Mouse (Mus musculus) stomach, embryonic 14.5 days (tissue): ENCODE results near the gene Lrrc9. TPM values are rescaled to one million over a fixed set of nuclear protein-coding genes. Genes with fewer than 3 reads are reported as not detected.
A peak's percentile ranks its signal among the peaks of the same experiment; 100 is the strongest.

Experiments used
- ATAC-seq: fragments of 200-750 bp; cut with Nextera tagmentation; 2 replicates; pipeline ENCODE4 v1.8.0; 2017; ENCODE audit warnings: low read depth, moderate TSS enrichment; ENCODE audit not compliant: insufficient number of reproducible peaks, insufficient read depth, low FRiP score
- H3K27ac ChIP-seq: fragments of 300-500 bp; sonication (generic); 2 replicates; pipeline ENCODE4 v1.5.1; 2014; ENCODE audit warnings: mild to moderate bottlenecking, low read length, moderate library complexity, mixed read lengths
- H3K27me3 ChIP-seq: fragments of 300-500 bp; sonication (generic); 2 replicates; pipeline ENCODE4 v1.6.1; 2014; ENCODE audit warnings: low read length, control low read depth, mixed read lengths; ENCODE audit not compliant: control insufficient read depth, insufficient read depth
- H3K36me3 ChIP-seq: fragments of 300-500 bp; sonication (generic); 2 replicates; pipeline ENCODE4 v1.6.1; 2014; ENCODE audit warnings: mild to moderate bottlenecking, control low read depth, low read length, moderate library complexity, mixed read lengths; ENCODE audit not compliant: control insufficient read depth, insufficient read depth
- H3K4me1 ChIP-seq: fragments of 300-500 bp; sonication (generic); 2 replicates; pipeline ENCODE4 v1.6.1; 2014; ENCODE audit warnings: low read length, control low read depth, mixed read lengths; ENCODE audit not compliant: control insufficient read depth, insufficient read depth
- H3K4me2 ChIP-seq: fragments of 300-500 bp; sonication (generic); replicated peaks from 2 replicates; pipeline ENCODE4 v1.6.1; 2014; ENCODE audit warnings: low read depth, low read length, control low read depth
- H3K4me3 ChIP-seq: fragments of 300-500 bp; sonication (generic); 2 replicates; pipeline ENCODE4 v1.5.1; 2014; ENCODE audit warnings: low read depth, low read length, control low read depth
- H3K9ac ChIP-seq: fragments of 300-500 bp; sonication (generic); replicated peaks from 2 replicates; pipeline ENCODE4 v1.6.1; 2014; ENCODE audit warnings: low read depth, mild to moderate bottlenecking, control low read depth, low read length, moderate library complexity, mixed read lengths
- H3K9me3 ChIP-seq: fragments of 300-500 bp; sonication (generic); 2 replicates; pipeline ENCODE4 v1.6.1; 2016; ENCODE audit warnings: low read depth, low read length, control low read depth; ENCODE audit not compliant: control insufficient read depth
- WGBS: fragments of 180-500 bp; shearing (Covaris S2); extraction: QIAGEN DNeasy Blood & Tissue Kit; methylation state at CpG from one replicate; pipeline ENCODE4 v1.1.7; 2014; 5-methylcytosine and 5-hydroxymethylcytosine counted together
- polyA plus RNA-seq: library from polyadenylated mRNA; unstranded; fragments of >200 nt; fragmentation: Nextera tagmentation; extraction: Ambion mirVana; gene quantifications from 2 replicates; pipeline ENCODE4 v1.2.1, GENCODE M21; 2014

Lrrc9 gene
- polyA plus RNA-seq, 1 experiment from 2014 or later, result 0.42 TPM

DNA sequence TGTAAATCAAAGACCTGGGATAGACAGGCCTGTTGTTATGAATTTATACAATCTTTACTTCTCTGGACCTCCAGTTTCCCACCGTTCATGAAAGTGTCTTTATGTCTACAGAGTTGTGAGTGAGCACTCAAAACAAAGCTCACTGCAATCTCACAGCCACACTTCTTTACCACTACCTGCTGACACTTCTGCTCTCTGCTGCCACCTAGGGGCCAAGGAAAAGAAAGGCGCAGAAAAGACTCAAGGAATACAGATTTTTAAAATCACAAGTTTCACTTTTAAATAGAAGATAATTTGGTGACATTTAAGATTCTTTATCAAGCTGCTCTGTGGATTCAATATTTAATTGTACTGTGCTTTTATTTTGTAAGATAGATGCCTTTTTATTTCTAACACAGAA lies 79.0 kb downstream of the Lrrc9 start:
- Histone ChIP-seq H3K4me2 (no peak overlapping the region), H3K9me3 (no peaks in the 10 kb centered on the region), H3K9ac (no peak overlapping the region), H3K4me1 (no peaks in the 10 kb centered on the region), H3K27me3 (no peaks in the 10 kb centered on the region), H3K27ac (no peak overlapping the region), H3K4me3 (no peak overlapping the region), H3K36me3 (no peaks in the 10 kb centered on the region)
- 2% methylated on average over 2 of the region's 2 CpGs for WGBS
- ATAC-seq, result no peak

DNA sequence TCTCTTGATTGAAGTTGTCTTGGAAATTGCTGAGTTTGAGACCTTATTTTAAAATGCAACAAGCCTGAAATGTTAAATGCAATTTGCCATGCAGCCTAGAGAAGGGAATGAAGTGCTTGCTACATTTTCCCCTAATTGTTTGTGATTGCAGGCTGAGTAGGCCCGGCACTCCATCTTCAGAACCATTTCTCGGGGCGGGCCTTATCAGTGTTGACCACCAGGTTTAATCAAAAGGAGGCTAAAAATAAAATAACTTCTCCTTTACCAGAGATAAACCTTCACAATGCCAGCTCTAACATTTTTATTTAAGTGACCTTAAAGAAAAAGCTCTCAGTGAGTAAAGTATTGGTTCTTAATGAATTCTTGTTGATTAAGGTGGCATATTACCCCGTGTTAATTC lies 83.9 kb downstream of the Lrrc9 start:
- Histone ChIP-seq H3K9me3 (no peaks in the 10 kb centered on the region), H3K4me2 (no peak overlapping the region), H3K27ac (no peak overlapping the region), H3K9ac (no peak overlapping the region), H3K4me1 (no peaks in the 10 kb centered on the region), H3K4me3 (no peak overlapping the region), H3K27me3 (no peaks in the 10 kb centered on the region), H3K36me3 (no peaks in the 10 kb centered on the region)
- no peak for ATAC-seq
- WGBS, result 72% methylated on average over 4 of the region's 4 CpGs

DNA sequence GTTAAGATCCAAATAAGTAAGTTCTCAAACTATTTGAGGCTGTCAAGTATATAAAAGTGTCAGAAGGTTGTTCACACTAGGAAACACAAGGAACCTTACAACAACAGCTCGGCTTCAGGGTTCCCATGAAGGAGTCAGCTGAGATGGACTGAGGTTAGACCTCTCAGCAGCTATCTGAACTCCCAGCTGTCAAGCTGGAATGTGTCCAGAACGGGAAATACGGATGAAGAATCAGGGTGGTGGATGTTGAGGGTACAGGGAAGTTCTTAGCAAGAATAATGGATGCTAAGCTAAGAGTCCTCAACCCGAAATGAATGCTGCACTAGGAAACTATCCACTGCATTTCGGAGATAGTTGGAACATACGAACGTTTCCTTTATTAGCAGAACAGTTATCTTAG lies 90.6 kb downstream of the Lrrc9 start:
- Histone ChIP-seq H3K27me3 (no peaks in the 10 kb centered on the region), H3K9ac (no peak overlapping the region), H3K4me3 (no peak overlapping the region), H3K4me2 (no peak overlapping the region), H3K36me3 (no peaks in the 10 kb centered on the region), H3K4me1 (0 out of 2 replicates have a peak, but pooled peaks cover 2% of the 10 kb centered on the region), H3K27ac (no peak overlapping the region), H3K9me3 (no peaks in the 10 kb centered on the region)
- 77% methylated on average over 7 of the region's 7 CpGs for WGBS
- ATAC-seq, result no peak

DNA sequence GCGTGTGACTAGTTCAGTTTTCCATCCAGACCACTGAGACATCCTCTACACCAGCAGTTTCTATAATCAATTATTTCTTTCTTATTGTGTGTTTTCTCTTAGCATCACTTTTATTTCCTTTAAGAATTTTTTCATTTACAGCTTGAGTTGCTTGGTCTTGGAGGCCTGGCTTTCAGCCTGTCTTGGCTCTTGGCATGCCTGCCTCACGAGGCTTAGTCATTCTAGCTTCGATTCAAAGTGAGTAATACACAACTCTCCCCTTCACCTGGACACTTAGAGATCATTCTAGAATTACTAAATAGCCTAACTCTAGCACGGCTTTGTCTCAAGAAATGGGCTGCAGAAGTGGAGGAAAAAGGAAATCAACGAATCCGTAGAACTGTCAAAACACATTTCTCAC lies 92.3 kb downstream of the Lrrc9 start:
- ATAC-seq, result no peak
- Histone ChIP-seq H3K27ac (no peak overlapping the region), H3K4me1 (0 out of 2 replicates have a peak, but pooled peaks cover 2% of the 10 kb centered on the region), H3K36me3 (no peaks in the 10 kb centered on the region), H3K4me3 (no peak overlapping the region), H3K9me3 (no peaks in the 10 kb centered on the region), H3K9ac (no peak overlapping the region), H3K27me3 (no peaks in the 10 kb centered on the region), H3K4me2 (no peak overlapping the region)
- 85% methylated on average over 6 of the region's 6 CpGs for WGBS

DNA sequence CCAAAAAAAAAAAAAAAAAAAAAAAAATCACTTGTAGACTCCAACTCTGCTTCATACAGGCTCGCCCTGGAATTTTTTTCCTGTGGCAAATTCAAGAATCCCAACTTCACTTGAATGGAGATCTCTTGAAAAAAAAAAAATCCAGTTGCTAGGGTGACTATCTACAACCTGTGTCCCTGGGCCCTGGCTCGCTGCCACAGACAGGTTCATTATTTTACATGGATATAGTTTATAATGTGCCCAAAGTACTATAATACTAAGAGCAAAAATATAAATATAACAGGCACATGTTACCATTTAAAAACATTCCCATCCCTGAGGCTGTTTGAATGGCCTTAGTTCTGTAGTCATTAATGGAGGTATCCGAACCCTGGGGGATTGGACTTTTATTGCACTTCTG lies 93.9 kb downstream of the Lrrc9 start:
- H3K9ac ChIP-seq, result 0 out of 2 replicates have a peak overlapping the region, but pooled peaks have one; percentile 50
- peak overlapping the region; percentile 69 for H3K4me3 ChIP-seq
- H3K27ac ChIP-seq, result 0 out of 2 replicates have a peak overlapping the region, but pooled peaks have one; percentile 33
- H3K4me1 ChIP-seq, result 0 out of 2 replicates have a peak, but pooled peaks cover 2% of the 10 kb centered on the region
- no peaks in the 10 kb centered on the region for H3K36me3 ChIP-seq
- ATAC-seq, result no peak; the same call in 1 of the 2 replicates
- 45% methylated on average over 3 of the region's 3 CpGs for WGBS
- H3K9me3 ChIP-seq, result no peaks in the 10 kb centered on the region
- H3K27me3 ChIP-seq, result no peaks in the 10 kb centered on the region
- peak overlapping the region; percentile 74 for H3K4me2 ChIP-seq

DNA sequence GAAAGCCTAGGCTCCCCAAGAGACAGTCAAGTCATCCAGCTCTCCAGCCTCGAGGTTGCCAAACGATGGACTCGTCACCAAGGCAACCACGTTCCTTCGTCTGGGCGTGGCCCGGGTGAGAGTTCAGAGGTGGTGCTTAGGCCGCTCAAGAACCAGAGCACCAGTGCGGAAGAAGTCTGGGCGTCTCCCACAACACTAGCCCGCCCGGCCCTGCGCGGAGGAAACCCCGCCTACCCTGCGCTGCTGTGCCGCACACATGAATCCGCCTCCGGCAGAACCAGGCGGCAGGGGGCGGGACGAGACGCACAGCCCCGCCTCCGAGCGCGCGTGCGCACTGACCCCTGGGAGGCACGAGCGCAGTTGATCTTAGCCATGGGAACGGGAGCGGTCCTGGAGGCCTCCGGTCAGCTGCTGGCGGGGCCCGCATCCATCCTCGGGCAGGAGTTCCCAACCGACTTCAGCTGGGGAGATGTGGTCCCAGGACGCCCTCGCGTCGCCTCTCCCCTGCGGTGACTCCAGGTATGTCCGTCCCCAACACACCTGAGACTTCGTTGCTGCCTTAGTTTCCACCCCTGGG lies 94.4 kb downstream of the Lrrc9 start, which contains the start of gene Pcnx4:
Pcnx4 (plus strand) TSS at position 363 of the 577 bp plus-strand sequence.
- H3K4me1 ChIP-seq, result 0 out of 2 replicates have a peak, but pooled peaks cover 2% of the 10 kb centered on the region
- no peaks in the 10 kb centered on the region for H3K36me3 ChIP-seq
- H3K4me3 ChIP-seq, result peak within 1 kb of the TSS; percentile 69
- ATAC-seq, result peak; percentile 100
- no peaks in the 10 kb centered on the region for H3K9me3 ChIP-seq
- WGBS, result under 1% methylated on average over 45 of the region's 45 CpGs
- H3K9ac ChIP-seq, result peak within 1 kb of the TSS; percentile 50
- peak within 1 kb of the TSS; percentile 33; the same call in 1 of the 2 replicates for H3K27ac ChIP-seq
- peak within 1 kb of the TSS; percentile 74 for H3K4me2 ChIP-seq
- no peaks in the 10 kb centered on the region for H3K27me3 ChIP-seq

DNA sequence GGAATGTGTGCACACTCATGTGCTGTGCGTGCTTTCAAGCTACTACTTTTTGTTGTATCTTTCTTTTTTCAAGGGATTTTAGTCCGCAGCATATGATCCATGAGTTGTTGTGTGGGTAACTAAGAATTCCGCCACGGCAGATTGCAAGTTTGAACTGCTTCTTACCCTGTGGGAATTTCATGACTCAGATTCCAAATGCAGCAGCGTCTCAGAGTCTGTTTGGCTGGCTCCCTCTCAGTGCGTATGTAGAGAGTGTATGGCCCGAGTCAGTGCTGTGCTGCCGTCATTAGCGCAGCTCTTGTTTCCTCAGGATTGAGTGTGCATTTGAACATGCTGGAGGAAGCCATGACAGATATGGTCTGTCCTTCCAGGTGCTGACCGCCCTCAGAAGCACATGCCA lies 96.9 kb downstream of the Lrrc9 start:
- ATAC-seq, result no peak
- no peak overlapping the region for H3K4me3 ChIP-seq
- H3K27ac ChIP-seq, result no peak overlapping the region
- H3K36me3 ChIP-seq, result no peaks in the 10 kb centered on the region; the same call in 1 of the 2 replicates
- 88% methylated on average over 10 of the region's 10 CpGs for WGBS
- H3K27me3 ChIP-seq, result no peaks in the 10 kb centered on the region
- no peaks in the 10 kb centered on the region for H3K9me3 ChIP-seq
- H3K4me2 ChIP-seq, result no peak overlapping the region
- H3K9ac ChIP-seq, result no peak overlapping the region
- 0 out of 2 replicates have a peak, but pooled peaks cover 2% of the 10 kb centered on the region for H3K4me1 ChIP-seq

DNA sequence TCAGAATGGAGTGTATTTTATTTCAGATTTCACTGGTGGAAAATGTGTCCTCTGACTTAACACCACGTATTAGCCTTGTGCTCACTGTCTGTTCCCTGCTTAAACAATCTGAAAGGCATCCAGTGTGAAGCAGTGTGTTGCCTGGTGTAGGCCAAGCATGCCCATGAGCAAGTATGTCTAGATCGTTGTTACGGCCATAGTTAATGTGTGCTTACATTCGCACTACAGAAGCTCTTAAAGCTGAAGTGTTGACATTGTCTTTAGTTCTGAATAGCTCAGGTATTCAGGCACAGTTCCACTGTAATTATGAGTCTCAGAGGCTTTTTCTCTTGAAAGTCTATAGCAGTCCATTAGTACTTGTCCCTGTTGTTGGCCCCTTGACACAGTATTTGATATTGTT lies 112.7 kb downstream of the Lrrc9 start:
- no peaks in the 10 kb centered on the region for H3K36me3 ChIP-seq
- H3K9me3 ChIP-seq, result no peaks in the 10 kb centered on the region
- WGBS, result 69% methylated on average over 4 of the region's 4 CpGs
- H3K4me3 ChIP-seq, result no peak overlapping the region
- no peak overlapping the region for H3K27ac ChIP-seq
- no peak overlapping the region for H3K4me2 ChIP-seq
- H3K27me3 ChIP-seq, result no peaks in the 10 kb centered on the region
- no peak overlapping the region for H3K9ac ChIP-seq
- ATAC-seq, result no peak
- H3K4me1 ChIP-seq, result no peaks in the 10 kb centered on the region
